Mouse (Mus musculus) activated CD4-positive, CD25-positive, alpha-beta regulatory T cell, adult 9 weeks (primary cell): ENCODE data around the gene Rps6. TPM values are rescaled to one million over a fixed set of nuclear protein-coding genes. Genes with fewer than 3 reads are reported as not detected.

ENCODE experiments used
- polyA plus RNA-seq: library from polyadenylated mRNA; unstranded; fragments of 100-300 nt; shearing (Covaris generic); gene quantifications from one replicate; pipeline ENCODE4 v1.2.1, GENCODE M21; 2017

Gene Rps6
- polyA plus RNA-seq, result 682 TPM

DNA sequence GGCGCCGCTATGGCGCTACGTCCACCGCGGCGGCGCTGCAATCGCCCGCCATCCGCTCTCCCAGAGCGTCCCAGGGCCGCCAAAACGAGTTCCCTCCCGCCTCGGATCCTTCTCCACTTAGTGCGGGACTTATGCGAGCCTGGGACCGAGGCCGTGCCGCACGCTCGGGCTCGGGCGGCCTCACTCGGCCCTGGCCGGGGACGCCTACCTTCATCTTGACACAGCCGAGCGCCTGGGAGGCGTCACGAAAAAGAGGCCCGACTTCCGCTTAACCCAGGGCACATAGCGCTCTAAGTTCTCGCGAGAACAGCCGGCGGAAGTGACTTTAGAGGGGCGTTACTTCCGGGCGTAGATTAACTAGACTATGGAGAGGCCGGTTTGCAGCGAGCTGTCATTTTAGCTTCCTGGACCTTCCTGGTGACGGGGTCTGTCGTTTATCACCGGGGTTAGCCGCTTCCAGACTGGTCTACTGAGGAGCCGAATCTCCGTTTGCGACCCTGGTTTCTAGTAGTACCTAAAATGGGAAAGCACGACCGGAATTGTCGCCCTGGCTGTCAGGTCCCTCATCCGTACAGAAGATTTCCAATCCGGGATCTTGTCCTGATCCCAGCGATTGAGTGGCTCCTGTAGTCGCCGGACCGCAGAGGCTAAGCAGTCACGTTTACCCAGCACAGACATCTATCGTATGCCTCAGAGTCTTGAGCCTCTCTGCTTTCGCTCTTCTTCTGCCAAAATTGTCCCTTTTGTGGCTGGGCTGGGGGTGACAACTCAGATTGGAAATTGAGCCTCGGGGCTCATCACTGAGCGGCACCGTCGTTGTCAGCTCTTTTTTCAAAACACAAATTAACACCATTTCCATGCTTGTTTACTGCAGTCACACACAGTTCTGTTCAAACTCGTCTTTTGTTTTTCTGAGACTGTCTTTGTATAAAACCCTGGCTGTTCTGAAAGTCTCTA is at the start of gene Rps6:
Rps6 (minus strand) TSS at position 300 of the 957 bp plus-strand sequence.

DNA sequence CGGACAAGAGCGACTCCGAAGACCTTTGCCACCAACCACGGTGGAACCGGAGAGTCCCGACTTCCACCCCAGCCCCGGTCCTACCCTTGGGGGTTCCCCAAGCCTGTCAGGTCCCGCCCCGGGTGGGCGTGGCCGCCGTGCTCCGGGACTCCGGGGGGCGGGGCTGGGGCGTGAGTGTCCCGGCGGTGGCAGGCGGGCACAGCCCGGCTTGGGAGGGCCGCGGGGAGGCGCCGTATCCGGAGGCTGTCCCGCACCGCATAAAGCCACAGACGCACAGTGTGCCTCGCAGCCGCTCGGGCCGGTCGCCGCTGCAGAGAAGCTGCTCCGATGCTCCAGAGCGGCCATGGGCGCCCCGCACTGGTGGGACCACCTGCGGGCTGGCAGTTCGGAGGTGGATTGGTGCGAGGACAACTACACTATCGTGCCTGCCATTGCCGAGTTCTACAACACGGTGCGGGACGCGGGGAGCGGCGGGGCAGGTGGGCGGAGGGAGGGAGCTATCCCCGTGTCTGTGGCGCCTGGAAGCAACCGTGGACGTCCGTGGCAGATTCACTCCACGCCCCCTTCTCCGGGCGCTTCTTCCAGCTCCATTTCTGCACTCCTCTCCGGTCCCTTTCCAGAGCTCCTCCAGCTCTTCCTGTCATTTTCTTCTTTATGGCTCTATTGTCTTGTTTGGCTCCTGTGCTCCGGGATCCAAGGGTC is 17.1 kb upstream of the Rps6 start, which contains the start of gene Acer2:
Acer2 (plus strand) TSS at position 251 of the 702 bp plus-strand sequence.

Other genes with a start within 250 kb of the Rps6 start
- gene Haus6, start 245.4 kb downstream of the Rps6 start, polyA plus RNA-seq, result 24.2 TPM
- gene Plin2, start 187.4 kb downstream of the Rps6 start, polyA plus RNA-seq, result 35.4 TPM
- 7.5 TPM for gene Dennd4c, start 108.9 kb downstream of the Rps6 start, polyA plus RNA-seq
- 12.1 TPM for gene Acer2, start 17.0 kb upstream of the Rps6 start, polyA plus RNA-seq